Mouse (Mus musculus) lung, adult 2 months (tissue): ENCODE results near the gene Casp3. TPM values are rescaled to one million over a fixed set of nuclear protein-coding genes. Genes with fewer than 3 reads are reported as not detected.

Source experiments
- DNase-seq: peaks from one replicate; pipeline ENCODE4 v3.0.0; 2022
- H3K4me1 ChIP-seq: fragments of 200-500 bp; 2 replicates; pipeline ENCODE4 v1.6.1; 2011; ENCODE audit warnings: low read length; ENCODE audit not compliant: control insufficient read depth, insufficient read depth
- H3K4me3 ChIP-seq: fragments of 200-500 bp; replicated peaks from 2 replicates; pipeline ENCODE3; 2011; ENCODE audit warnings: low read depth, mild to moderate bottlenecking, control low read depth, low read length; ENCODE audit errors: extremely low read depth
- CTCF ChIP-seq: fragments of 200-500 bp; IDR thresholded peaks from 2 replicates; pipeline ENCODE4 v1.5.1; 2011; ENCODE audit warnings: mild to moderate bottlenecking, low read length, control low read depth; ENCODE audit not compliant: insufficient read depth
- POLR2A ChIP-seq: fragments of 200-500 bp; IDR thresholded peaks from 2 replicates; pipeline ENCODE4 v1.6.1; 2011; ENCODE audit warnings: low read depth, mild to moderate bottlenecking, control low read depth, low read length, borderline replicate concordance; ENCODE audit errors: extremely low read depth
- WGBS: fragments of 180-500 bp; shearing (Covaris S2); methylation state at CpG from one replicate; pipeline ENCODE4 v1.1.7; 2018; 5-methylcytosine and 5-hydroxymethylcytosine counted together
- polyA plus RNA-seq: library from polyadenylated mRNA; depleted of rRNA; stranded (reverse); fragments of >200 nt; gene quantifications from 2 replicates; pipeline ENCODE4 v1.2.3, GENCODE M21; 2012

Gene Casp3
- polyA plus RNA-seq, 1 experiment, result 5.4 TPM

- 58% methylated on average over 10 of the region's 10 CpGs for WGBS
Observed at GRCm38 (mm10) chr8:46600959-46601707, 16.0 kb upstream of the Casp3 start.

GRCm38 (mm10) chr8:46603587-46603986, 13.5 kb upstream of the Casp3 start:
- 93% methylated on average over 5 of the region's 5 CpGs for WGBS
- Histone ChIP-seq H3K4me1 (no peaks in the 10 kb centered on the region), H3K4me3 (no peak overlapping the region)
- TF ChIP-seq CTCF, result no peak
- TF ChIP-seq POLR2A, result no peak
- DNase-seq, result no peak

More at GRCm38 (mm10) chr8:46600959-46601707, 16.0 kb upstream of the Casp3 start:
- H3K4me1 ChIP-seq, result no peaks in the 10 kb centered on the region
- no peak overlapping the region for H3K4me3 ChIP-seq
- no peak for TF ChIP-seq POLR2A
- no peak for TF ChIP-seq CTCF
- DNase-seq, result no peak

- TF ChIP-seq POLR2A (no peak), CTCF (no peak)
- WGBS, result 73% methylated on average over 1 of the region's 1 CpGs
- Histone ChIP-seq H3K4me1 (no peaks in the 10 kb centered on the region), H3K4me3 (no peak overlapping the region)
- DNase-seq, result no peak
Observed at GRCm38 (mm10) chr8:46606930-46607329, 10.2 kb upstream of the Casp3 start.

GRCm38 (mm10) chr8:46611557-46611956, 5.5 kb upstream of the Casp3 start:
- no peak for TF ChIP-seq CTCF
- TF ChIP-seq POLR2A, result no peak
- H3K4me3 ChIP-seq, result no peak overlapping the region
- no peak for DNase-seq
- 77% methylated on average over 8 of the region's 8 CpGs for WGBS
- H3K4me1 ChIP-seq, result peaks cover 2% of the 10 kb centered on the region

GRCm38 (mm10) chr8:46612913-46613312, 4.2 kb upstream of the Casp3 start:
- Histone ChIP-seq H3K4me3 (no peak overlapping the region), H3K4me1 (peaks cover 3% of the 10 kb centered on the region)
- WGBS, result 78% methylated on average over 4 of the region's 4 CpGs
- no peak for DNase-seq
- no peak for TF ChIP-seq CTCF
- TF ChIP-seq POLR2A, result no peak

- H3K4me3 ChIP-seq, result no peak overlapping the region
- WGBS, result 63% methylated on average over 4 of the region's 4 CpGs
- no peak for DNase-seq
Observed at GRCm38 (mm10) chr8:46613377-46613776, 3.7 kb upstream of the Casp3 start.

GRCm38 (mm10) chr8:46615936-46616335, 1.2 kb upstream of the Casp3 start:
- WGBS, result 77% methylated on average over 8 of the region's 8 CpGs

More at GRCm38 (mm10) chr8:46613377-46613776, 3.7 kb upstream of the Casp3 start:
- TF ChIP-seq POLR2A (no peak), CTCF (no peak)
- peaks cover 5% of the 10 kb centered on the region for H3K4me1 ChIP-seq

GRCm38 (mm10) chr8:46617690-46618620, 864 bp downstream of the Casp3 start:
- DNase-seq, result peak; percentile 20
- TF ChIP-seq CTCF, result no peak
- TF ChIP-seq POLR2A, result no peak
- Histone ChIP-seq H3K4me1 (peaks cover 6% of the 10 kb centered on the region), H3K4me3 (peak overlapping the region; percentile 89)
- under 1% methylated on average over 38 of the region's 38 CpGs for WGBS

More at GRCm38 (mm10) chr8:46615936-46616335, 1.2 kb upstream of the Casp3 start:
- DNase-seq, result no peak
- Histone ChIP-seq H3K4me3 (no peak overlapping the region), H3K4me1 (peaks cover 6% of the 10 kb centered on the region)
- TF ChIP-seq CTCF (no peak), POLR2A (no peak)

GRCm38 (mm10) chr8:46618639-46619320, 1.7 kb downstream of the Casp3 start:
- Histone ChIP-seq H3K4me1 (peaks cover 6% of the 10 kb centered on the region), H3K4me3 (no peak overlapping the region)
- no peak for DNase-seq
- TF ChIP-seq POLR2A (no peak), CTCF (no peak)
- 8% methylated on average over 10 of the region's 10 CpGs for WGBS
